19 mouse cellular contexts compared by ENCODE assay signal in the genomic region with DNA sequence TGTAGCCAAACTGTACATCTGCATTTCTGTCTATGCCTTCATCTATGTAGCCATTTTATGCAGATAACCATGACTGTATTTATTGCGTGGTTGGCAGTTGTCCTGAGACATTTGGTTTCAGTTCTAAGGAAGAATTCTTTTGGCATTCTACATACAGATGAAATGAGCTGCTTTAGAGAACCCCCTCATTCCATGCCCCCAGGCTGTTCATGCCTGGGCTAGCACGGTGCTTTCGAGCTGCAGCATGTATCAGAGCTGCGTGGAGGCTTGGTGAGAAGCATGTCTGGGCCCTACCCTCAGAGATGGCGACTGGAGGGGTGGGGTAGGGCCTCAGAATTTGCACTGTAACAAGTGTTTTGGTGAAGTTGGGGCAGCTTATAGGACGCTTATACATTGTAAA.
A peak's percentile ranks its signal among the peaks of the same experiment; 100 is the strongest.
DNase-seq lines count a peak whose midpoint lies in the region; ATAC-seq lines count a peak whose summit lies in the region.
"Had no signal": no experiment of that assay in that cellular context is flagged by ENCODE, and none has a peak within 500 bp of the region (broad histone marks: within the 10 kb centered on the region; RNA-seq: fewer than 3 reads in every experiment).

No protein-coding gene starts in this region.

- H3K4me1 ChIP-seq in embryonic facial prominence, embryonic 15.5 days, result peaks cover 8% of the 10 kb centered on the region
- no peaks in the 10 kb centered on the region for H3K4me1 ChIP-seq in stomach, embryonic 15.5 days
- H3K4me1 ChIP-seq: heart, embryonic 12.5 days; midbrain, embryonic 10.5 days had no signal

- no peak overlapping the region for H3K4me3 ChIP-seq in embryonic facial prominence, embryonic 15.5 days (replicated peaks)
- H3K4me3 ChIP-seq in stomach, embryonic 15.5 days (replicated peaks), result no peak overlapping the region
- H3K4me3 ChIP-seq: heart, embryonic 12.5 days; midbrain, embryonic 10.5 days had no signal

- no peaks in the 10 kb centered on the region for H3K9me3 ChIP-seq in embryonic facial prominence, embryonic 15.5 days (replicated peaks)
- no peaks in the 10 kb centered on the region for H3K9me3 ChIP-seq in stomach, embryonic 15.5 days
- H3K9me3 ChIP-seq: G1E; heart, embryonic 12.5 days; midbrain, embryonic 10.5 days had no signal

- 0 out of 2 replicates have a peak overlapping the region, but pooled peaks have one; percentile 65 for H3K27ac ChIP-seq in embryonic facial prominence, embryonic 15.5 days (replicated peaks)
- H3K27ac ChIP-seq in stomach, embryonic 15.5 days, result peak overlapping the region; percentile 4; the same call in 1 of the 2 replicates
- H3K27ac ChIP-seq: midbrain, embryonic 10.5 days had no signal

- 35% methylated on average over 6 of the region's 6 CpGs for WGBS in embryonic facial prominence, embryonic 15.5 days
- WGBS in stomach, embryonic 15.5 days, result 81% methylated on average over 6 of the region's 6 CpGs

- peak; percentile 59 for DNase-seq in heart, adult 11 months
- no peak for DNase-seq in heart, postnatal 36 days
- peak; percentile 14 for DNase-seq in retina, postnatal 1 day
- no peak for DNase-seq in retina, embryonic 14.5 days (ENCODE audit: low spot score)
- DNase-seq: adrenal gland, postnatal 14 days; cerebellum, adult 8-10 months; embryo, embryonic 11 days; gastrocnemius, postnatal 25 days; heart, postnatal 4 days; kidney, postnatal 4 days; left cerebral cortex, postnatal 4 days; lung, postnatal 36 days had no signal

- no peaks in the 10 kb centered on the region for H3K27me3 ChIP-seq in embryonic facial prominence, embryonic 15.5 days
- no peaks in the 10 kb centered on the region for H3K27me3 ChIP-seq in stomach, embryonic 15.5 days (replicated peaks)
- H3K27me3 ChIP-seq: heart, embryonic 12.5 days had no signal

- H3K4me2 ChIP-seq in embryonic facial prominence, embryonic 15.5 days (replicated peaks), result 0 out of 2 replicates have a peak overlapping the region, but pooled peaks have one; percentile 15
- H3K4me2 ChIP-seq in stomach, embryonic 15.5 days, result no peak overlapping the region
- H3K4me2 ChIP-seq: heart, embryonic 12.5 days had no signal

- no peak overlapping the region for H3K9ac ChIP-seq in embryonic facial prominence, embryonic 15.5 days
- H3K9ac ChIP-seq in stomach, embryonic 15.5 days, result no peak overlapping the region
- H3K9ac ChIP-seq: heart, embryonic 12.5 days had no signal

- peak; percentile 73; the same call in 1 of the 2 replicates for ATAC-seq in embryonic facial prominence, embryonic 15.5 days (ENCODE audit: insufficient number of reproducible peaks, low FRiP score, low TSS enrichment, low read depth)
- no peak for ATAC-seq in stomach, embryonic 15.5 days (ENCODE audit: insufficient read depth, low FRiP score, low read depth)
- ATAC-seq in CD4-positive, CD25-positive, alpha-beta regulatory T cell, adult 4 months, result no peak
- no peak for ATAC-seq in granulocyte monocyte progenitor cell, adult 5-6 weeks (replicated peaks; ENCODE audit: poor library complexity, severe bottlenecking)

- no peaks in the 10 kb centered on the region for H3K36me3 ChIP-seq in embryonic facial prominence, embryonic 15.5 days
- H3K36me3 ChIP-seq in stomach, embryonic 15.5 days, result no peaks in the 10 kb centered on the region
- H3K36me3 ChIP-seq: heart, embryonic 12.5 days; midbrain, embryonic 10.5 days had no signal

- intact Hi-C loops in heart, postnatal 36 days (cut with DNase I), result no loop called here

Comparison
In these comparisons a context has a peak if more than half of its experiments do, and no peak if none do; other contexts are left out.
1. DNase-seq: peak in heart, adult 11 months (single experiment) and retina, postnatal 1 day (single experiment); none in heart, postnatal 36 days (0 of 2) and retina, embryonic 14.5 days (single experiment).